Mouse (Mus musculus): ENCODE measurements around the gene Pygb. TPM values are rescaled to one million over a fixed set of nuclear protein-coding genes. Genes with fewer than 3 reads are reported as not detected.

Pygb gene
- total and polyA plus RNA-seq, 3 experiments = 36.4 to 47.7 (median 43.2) TPM

GRCm38 (mm10) chr2:150748854-150749253 lies 37.7 kb upstream of the Pygb start, which contains the start of gene Entpd6 (continued):
- peak; percentile 13; the same call in 1 of the 2 replicates for TF ChIP-seq USF1 (IDR thresholded peaks at IDR 0.05; ENCODE audit: low read depth, low read length)
- TF ChIP-seq EP300 (IDR thresholded peaks at IDR 0.05; ENCODE audit: low read length) = no peak
- peak; percentile 55 for TF ChIP-seq SMC3 (IDR thresholded peaks at IDR 0.05; ENCODE audit: low read depth, low read length)
- no peak for TF ChIP-seq RCOR1 (conservative IDR thresholded peaks at IDR 0.05; ENCODE audit: low read depth, low read length)
- peak; percentile 74; the same call in 1 of the 2 replicates for TF ChIP-seq ZMIZ1 (IDR thresholded peaks at IDR 0.05; ENCODE audit: low read depth, low read length)
- peak; percentile 68 for TF ChIP-seq TCF12 (IDR thresholded peaks at IDR 0.05; ENCODE audit: low read depth, low read length)
- 0 out of 2 replicates have a peak, but pooled peaks have one; percentile 37 for TF ChIP-seq MEF2A (IDR thresholded peaks at IDR 0.05; ENCODE audit: borderline replicate concordance, low read depth, low read length)
- no peak for TF ChIP-seq ZNF384 (IDR thresholded peaks at IDR 0.05; ENCODE audit: low read depth, low read length)
- TF ChIP-seq HCFC1 (IDR thresholded peaks at IDR 0.05; ENCODE audit: low read depth, low read length) = peak; percentile 53
- peak; percentile 32; the same call in 1 of the 2 replicates for TF ChIP-seq IRF4 (IDR thresholded peaks at IDR 0.05; ENCODE audit: low read depth, low read length)
- TF ChIP-seq JUND (conservative IDR thresholded peaks at IDR 0.05; ENCODE audit: low read depth, low read length) = no peak
- TF ChIP-seq USF2 (conservative IDR thresholded peaks at IDR 0.05; ENCODE audit: low read depth, low read length) = no peak
- TF ChIP-seq ELF1 (IDR thresholded peaks at IDR 0.05; ENCODE audit: low read depth, low read length) = peak; percentile 45; the same call in 1 of the 2 replicates
- no peak for TF ChIP-seq PAX5 (IDR thresholded peaks at IDR 0.05; ENCODE audit: low read length)
- peak; percentile 77 to 87 for TF ChIP-seq CTCF (conservative IDR thresholded peaks at IDR 0.05 in 1 of 2, IDR thresholded peaks at IDR 0.05 in 1 of 2; ENCODE audit: low read depth in 2 of 2, low read length in 2 of 2)
- TF ChIP-seq E2F4 (IDR thresholded peaks at IDR 0.05; ENCODE audit: insufficient replicate concordance, low read depth, low read length) = no peak
- TF ChIP-seq TBP (conservative IDR thresholded peaks at IDR 0.05; ENCODE audit: low read depth, low read length) = peak; percentile 43; the same call in 1 of the 2 replicates
- peak; percentile 71 for TF ChIP-seq RAD21 (IDR thresholded peaks at IDR 0.05; ENCODE audit: low read depth, low read length)
- TF ChIP-seq KAT2A (IDR thresholded peaks at IDR 0.05; ENCODE audit: insufficient replicate concordance, low read length) = 0 out of 2 replicates have a peak, but pooled peaks have one; percentile 23

GRCm38 (mm10) chr2:150749283-150749682 lies 37.3 kb upstream of the Pygb start:
- DNase-seq (ENCODE audit: extremely low read depth) = no peak
- dilution Hi-C loops (cut with MboI; ENCODE audit: extremely low pct_ligation_motif_present, extremely low pct_unique_long_range_greater_than_20kb, low sequenced_read_pairs) = no loop called here
- Histone ChIP-seq H3K27me3 (replicated peaks) (peaks cover 14% of the 10 kb centered on the region), H3K4me1 (ENCODE audit: control insufficient read depth in 1 of 2, insufficient read depth in 2 of 2) (peaks cover 11 to 42% of the 10 kb centered on the region in 2 experiments; a peak in 3 of 4 replicates), H3K27ac (ENCODE audit: insufficient read depth, low read depth) (peak overlapping the region; percentile 3; the same call in 1 of the 2 replicates), H3K4me3 (replicated peaks in 1 of 3; ENCODE audit: low read depth in 2 of 3, low read length in 2 of 3, poor library complexity in 1 of 3) (peak overlapping the region; percentile 59 to 78 (median 75)), H3K36me3 (replicated peaks in 1 of 2; ENCODE audit: control insufficient read depth in 1 of 2, insufficient read depth in 1 of 2, low read length in 1 of 2) (peaks cover 10 to 35% of the 10 kb centered on the region in 2 experiments), H3K4me2 (ENCODE audit: insufficient read depth, low read depth, poor library complexity, severe bottlenecking) (peak overlapping the region; percentile 83), H3K9me3 (replicated peaks; ENCODE audit: low read length) (no peaks in the 10 kb centered on the region), H3K79me2 (replicated peaks; ENCODE audit: control insufficient read depth, extremely low read depth, insufficient read depth, poor library complexity, severe bottlenecking) (peaks cover 18% of the 10 kb centered on the region), H3K9ac (ENCODE audit: insufficient read depth, low read depth) (peak overlapping the region; percentile 74)
- in situ Hi-C loops (cut with MboI; ENCODE audit: low pct_ligation_motif_present, low pct_unique_long_range_greater_than_20kb, low sequenced_read_pairs) = loop anchor here (5.0 to 10.0 kb wide), 3 partner anchors 77 to 184 kb away; partner anchors contain the start of gene Apmap
- TF ChIP-seq SIN3A (IDR thresholded peaks at IDR 0.05; ENCODE audit: low read length) = 0 out of 2 replicates have a peak, but pooled peaks have one; percentile 24
- no peak for TF ChIP-seq TCF12 (IDR thresholded peaks at IDR 0.05; ENCODE audit: low read depth, low read length)
